Mouse (Mus musculus) heart, adult 9 months (tissue): Measurements from ENCODE around the gene Ccdc38.

Experiments
- DNase-seq, 2 experiments: peaks; one replicate each; pipeline ENCODE4 v3.0.0; 2022; ENCODE audit warnings: low spot score in 2 of 2

Gene Ccdc38

GRCm38 (mm10) chr10:93540431-93541210 is at the start of gene Ccdc38:
Gene Ccdc38 (plus strand): TSS chr10:93540632.
- DNase-seq, result no peak

- DNase-seq, result no peak
Observed at GRCm38 (mm10) chr10:93500864-93501263, 39.6 kb upstream of the Ccdc38 start.

GRCm38 (mm10) chr10:93501346-93501745 is 39.1 kb upstream of the Ccdc38 start:
- DNase-seq, result no peak

GRCm38 (mm10) chr10:93508383-93508970 is 32.0 kb upstream of the Ccdc38 start:
- DNase-seq, result no peak

DNA sequence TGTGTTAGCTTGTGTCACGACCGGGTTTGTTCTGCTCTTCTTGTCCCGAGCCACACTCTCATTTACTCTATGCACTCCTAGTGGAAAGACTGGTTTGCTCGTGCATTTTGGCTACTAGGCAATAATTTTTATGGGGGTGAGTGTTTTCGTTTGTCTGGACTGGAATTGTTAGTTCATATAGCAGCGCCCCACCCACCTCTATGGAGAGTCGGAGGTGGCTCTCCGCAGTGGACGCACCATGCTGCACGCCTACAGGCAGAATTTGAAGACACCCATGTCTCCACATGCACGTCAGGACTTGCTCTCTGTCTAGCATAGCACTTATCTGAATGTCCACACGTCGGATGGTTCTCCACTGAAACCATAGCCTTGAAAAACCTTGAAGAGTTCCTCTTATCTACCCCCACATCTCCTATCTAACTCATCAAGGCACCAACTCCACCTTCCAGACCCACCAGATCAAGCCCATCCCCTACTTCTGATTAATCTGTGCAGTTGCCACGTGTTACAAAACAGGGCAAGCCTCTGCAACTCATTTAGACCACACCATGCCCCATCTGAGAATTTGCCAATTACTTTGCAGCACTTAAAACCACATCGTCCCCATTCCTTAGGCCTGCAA is 30.8 kb upstream of the Ccdc38 start:
- DNase-seq, result no peak

GRCm38 (mm10) chr10:93515419-93515818 is 25.0 kb upstream of the Ccdc38 start:
- DNase-seq, result no peak

DNA sequence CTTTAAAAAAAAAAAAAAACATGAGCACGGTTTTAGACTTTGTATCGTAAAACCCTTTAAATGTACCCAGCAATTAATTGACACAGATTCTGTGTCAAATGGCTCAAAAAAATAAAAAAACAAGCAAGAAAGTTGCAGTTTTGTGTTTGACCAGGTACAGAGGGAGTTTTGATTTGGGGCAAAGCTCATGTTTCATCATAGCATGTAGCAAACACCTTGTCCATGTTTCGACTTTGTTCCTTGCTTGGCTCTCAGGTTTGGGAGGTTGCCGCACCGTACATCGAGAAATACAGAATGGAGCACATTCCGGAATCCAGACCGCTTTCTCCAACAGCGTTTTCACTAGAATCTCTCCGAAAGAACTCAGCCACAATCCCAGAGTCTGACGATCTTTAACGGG is 24.5 kb upstream of the Ccdc38 start:
- DNase-seq, result no peak

GRCm38 (mm10) chr10:93517754-93518153 is 22.7 kb upstream of the Ccdc38 start:
- DNase-seq, result no peak

GRCm38 (mm10) chr10:93518186-93518585 is 22.2 kb upstream of the Ccdc38 start:
- DNase-seq, result no peak

DNA sequence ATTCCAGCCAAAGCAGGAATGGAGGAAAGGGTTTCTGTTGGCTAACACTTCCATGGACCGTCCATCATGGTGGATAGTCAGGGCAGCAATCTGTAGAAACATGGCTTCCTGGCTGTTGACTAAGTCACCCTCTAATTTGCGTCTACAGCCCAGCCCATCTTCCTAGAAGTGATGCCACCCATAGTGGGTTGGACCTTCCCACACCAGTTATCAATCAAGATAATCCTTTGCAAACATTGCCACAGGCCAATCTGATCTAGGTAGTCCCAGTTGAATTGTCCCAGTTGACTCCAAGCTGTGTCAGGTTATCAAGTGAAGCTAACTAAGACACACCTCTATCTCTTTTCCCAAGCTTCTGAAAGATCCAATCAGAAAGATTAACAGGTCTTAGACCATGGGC is 21.8 kb upstream of the Ccdc38 start:
- no peak for DNase-seq

- DNase-seq, result no peak
Observed at GRCm38 (mm10) chr10:93519159-93519558, 21.3 kb upstream of the Ccdc38 start.

- DNase-seq, result no peak
Observed at GRCm38 (mm10) chr10:93519756-93520155, 20.7 kb upstream of the Ccdc38 start.

- no peak for DNase-seq
Observed at GRCm38 (mm10) chr10:93520994-93521393, 19.4 kb upstream of the Ccdc38 start.

- DNase-seq, result no peak
Observed at GRCm38 (mm10) chr10:93525329-93525728, 15.1 kb upstream of the Ccdc38 start.

- DNase-seq, result no peak
Observed at GRCm38 (mm10) chr10:93538287-93538686, 2.1 kb upstream of the Ccdc38 start.

DNA sequence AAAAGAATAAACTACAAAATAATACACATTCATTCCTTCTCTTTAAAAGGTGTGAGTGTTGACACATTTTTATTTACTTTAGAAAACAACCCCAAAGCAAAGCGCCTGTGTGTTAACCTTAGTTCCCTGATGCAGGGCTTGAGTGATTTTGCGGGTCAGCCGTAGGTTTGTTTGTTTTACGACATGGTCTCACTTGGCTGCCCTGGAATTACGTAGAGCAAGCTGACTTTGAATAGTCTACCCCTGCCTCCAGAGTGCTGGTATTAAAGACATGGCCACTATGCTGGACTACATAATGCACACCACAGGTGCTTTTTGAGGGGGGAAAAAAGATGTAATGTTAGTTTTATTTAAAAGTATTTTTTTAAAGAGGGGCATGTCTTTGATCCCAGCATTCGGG is 1.6 kb upstream of the Ccdc38 start:
- no peak for DNase-seq

GRCm38 (mm10) chr10:93539775-93540430 is 529 bp upstream of the Ccdc38 start, which contains the start of gene Amdhd1:
Gene Amdhd1 (minus strand): TSS chr10:93540033.
- DNase-seq, result peak; percentile 71 to 74

GRCm38 (mm10) chr10:93541585-93541984 is 1.2 kb downstream of the Ccdc38 start:
- no peak for DNase-seq

GRCm38 (mm10) chr10:93542356-93542755 is 1.9 kb downstream of the Ccdc38 start:
- DNase-seq, result no peak

- no peak for DNase-seq
Observed at GRCm38 (mm10) chr10:93543176-93543575, 2.7 kb downstream of the Ccdc38 start.

GRCm38 (mm10) chr10:93544172-93544571 is 3.7 kb downstream of the Ccdc38 start:
- DNase-seq, result no peak

GRCm38 (mm10) chr10:93547741-93548270 is 7.4 kb downstream of the Ccdc38 start:
- no peak for DNase-seq
